Mouse (Mus musculus): Measurements from ENCODE around the gene Immt.
"Not testable (repeated sequence)": the region's sequence is repeated elsewhere in the genome, so short reads cannot be mapped to it uniquely, and the experiment has no call there.

Gene Immt

GRCm38 (mm10) chr6:71830690-71831580 is at the start of gene Immt:
TSS of gene Immt (plus strand) at chr6:71831331.
- peak; percentile 96 for DNase-seq

- DNase-seq, result no peak
Observed at GRCm38 (mm10) chr6:71783165-71783564, 48.0 kb upstream of the Immt start.

DNA sequence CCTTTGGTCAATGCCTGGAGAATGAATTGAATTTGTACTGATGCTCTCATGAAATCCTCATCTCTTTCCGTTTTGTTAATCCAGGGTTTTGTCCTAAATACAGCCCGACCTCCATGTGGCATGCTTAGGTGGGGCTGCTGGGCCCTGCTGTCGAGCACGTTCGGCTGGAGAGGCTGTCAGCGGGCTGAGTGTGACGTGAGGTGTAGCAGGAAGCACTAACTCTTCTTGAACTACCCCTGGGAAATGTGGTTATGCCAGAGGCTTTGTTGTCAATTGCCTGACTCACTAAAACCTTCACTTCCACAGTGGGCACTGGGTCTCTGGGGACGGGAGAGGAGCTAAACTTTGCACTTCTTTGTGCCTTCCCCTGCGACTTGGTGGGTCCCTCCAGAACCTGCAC is 42.8 kb upstream of the Immt start:
- peak; percentile 27 for DNase-seq

DNA sequence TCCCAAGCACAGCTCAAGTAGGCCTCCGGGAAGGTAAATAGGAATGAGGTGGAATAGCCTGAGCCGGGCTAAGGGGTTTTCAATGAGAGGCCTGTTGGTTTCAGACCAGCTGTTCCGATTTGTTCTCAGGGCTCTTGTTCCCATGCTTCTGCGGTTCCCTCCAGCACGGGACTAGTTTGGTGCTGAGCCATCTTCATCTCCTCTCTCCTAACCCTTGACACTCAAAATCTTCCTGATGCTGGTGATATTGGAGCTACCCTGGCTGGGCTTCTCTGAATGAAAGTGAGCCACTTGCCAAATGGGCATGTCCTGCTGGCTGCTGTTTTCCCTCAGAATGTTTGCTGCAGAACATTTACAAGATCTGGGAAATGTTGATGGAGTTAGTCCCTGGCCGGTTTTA is 39.4 kb upstream of the Immt start:
- no peak for DNase-seq

- no peak for DNase-seq
Observed at GRCm38 (mm10) chr6:71799391-71799790, 31.7 kb upstream of the Immt start.

GRCm38 (mm10) chr6:71801011-71801713 is 30.0 kb upstream of the Immt start:
- no peak for DNase-seq

- DNase-seq, result no peak
Observed at GRCm38 (mm10) chr6:71801714-71802094, 29.4 kb upstream of the Immt start.

DNA sequence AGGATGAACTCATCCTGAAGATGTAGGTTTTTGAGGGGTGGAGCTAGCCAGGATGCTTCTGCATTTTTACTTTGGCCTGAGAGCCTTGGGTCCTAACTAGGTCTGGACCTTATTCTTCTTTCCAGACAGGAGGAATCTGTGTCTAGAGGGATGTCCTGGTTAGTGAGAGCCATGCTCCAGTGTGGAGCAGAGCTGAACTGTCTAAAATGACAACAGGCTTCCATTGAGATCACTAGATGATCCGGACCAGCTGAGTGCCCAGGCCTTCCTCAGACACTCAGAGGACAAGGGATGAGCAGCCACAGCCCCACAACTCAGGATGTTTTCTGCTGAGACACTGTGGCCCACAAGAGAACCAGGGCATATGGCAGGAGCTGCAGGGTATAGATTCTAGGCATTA is 27.5 kb upstream of the Immt start:
- no peak for DNase-seq

- DNase-seq, result peak; percentile 76
Observed at GRCm38 (mm10) chr6:71804061-71804829, 26.9 kb upstream of the Immt start.

- no peak for DNase-seq
Observed at GRCm38 (mm10) chr6:71806713-71807112, 24.4 kb upstream of the Immt start.

DNA sequence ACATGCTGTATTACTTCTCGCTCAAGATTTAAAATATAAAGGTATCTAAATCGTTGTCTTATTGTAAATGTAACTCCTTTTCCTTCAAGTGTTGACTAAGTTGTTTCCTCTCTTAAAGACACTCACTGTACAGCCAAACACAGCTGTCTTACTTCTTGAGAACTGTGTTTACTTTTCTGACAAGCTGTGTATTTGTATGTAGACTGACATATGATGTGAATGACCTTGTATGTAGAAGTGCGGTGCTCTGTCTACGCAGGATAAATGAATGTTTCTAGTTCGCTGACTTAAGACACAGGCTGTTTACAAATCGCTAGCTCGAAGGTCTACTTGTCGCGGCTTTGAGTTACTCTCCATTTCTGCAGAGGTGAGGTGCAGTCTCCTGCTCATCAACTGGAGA is 21.2 kb upstream of the Immt start:
- DNase-seq, result no peak

DNA sequence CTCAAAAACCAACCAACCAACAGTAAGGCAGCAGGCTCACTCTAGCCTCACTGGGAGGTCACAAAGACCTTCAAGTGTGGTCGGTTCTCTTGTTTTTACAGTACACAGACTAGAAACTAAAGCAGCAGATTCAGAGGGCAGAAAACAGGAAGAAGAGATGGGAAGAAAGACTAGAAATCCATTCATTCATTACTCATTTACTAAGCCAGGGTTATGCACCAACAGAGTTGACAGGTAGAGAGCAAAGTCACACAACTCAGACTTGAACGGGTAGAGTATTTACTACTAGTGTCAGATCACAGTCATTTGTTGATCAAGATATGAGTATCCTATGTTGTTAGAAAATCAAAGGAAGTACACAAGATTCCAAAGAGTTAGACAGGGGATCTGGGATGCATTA is 18.3 kb upstream of the Immt start:
- no peak for DNase-seq

DNA sequence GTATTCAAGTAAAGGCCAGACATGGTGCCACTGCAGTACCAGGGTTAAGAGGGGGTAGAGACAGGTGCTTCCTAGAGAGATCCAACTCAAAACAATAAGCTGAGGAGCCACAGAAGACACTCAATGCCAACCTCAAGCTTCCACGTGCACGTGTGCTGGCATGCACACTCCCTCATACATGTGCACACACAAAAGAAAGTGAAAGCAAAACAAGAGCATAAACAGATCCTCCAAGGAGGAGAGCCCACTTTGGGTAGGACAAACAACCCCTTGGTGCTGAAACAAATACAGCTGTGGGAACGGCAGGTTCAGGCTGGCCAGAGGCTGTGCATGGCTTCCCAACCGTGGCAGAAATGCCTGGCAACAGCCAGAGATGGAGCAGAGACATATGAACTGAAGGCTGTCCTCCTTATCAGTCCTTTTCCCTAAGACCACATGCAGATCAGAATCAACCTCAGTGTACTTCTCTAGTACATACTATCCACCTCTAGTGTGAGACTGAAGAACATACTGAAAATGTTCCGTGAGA is 11.3 kb upstream of the Immt start:
- DNase-seq, result no peak

GRCm38 (mm10) chr6:71823085-71823484 is 8.0 kb upstream of the Immt start:
- DNase-seq, result no peak

- DNase-seq, result peak; percentile 88
Observed at GRCm38 (mm10) chr6:71823488-71823887, 7.6 kb upstream of the Immt start.

DNA sequence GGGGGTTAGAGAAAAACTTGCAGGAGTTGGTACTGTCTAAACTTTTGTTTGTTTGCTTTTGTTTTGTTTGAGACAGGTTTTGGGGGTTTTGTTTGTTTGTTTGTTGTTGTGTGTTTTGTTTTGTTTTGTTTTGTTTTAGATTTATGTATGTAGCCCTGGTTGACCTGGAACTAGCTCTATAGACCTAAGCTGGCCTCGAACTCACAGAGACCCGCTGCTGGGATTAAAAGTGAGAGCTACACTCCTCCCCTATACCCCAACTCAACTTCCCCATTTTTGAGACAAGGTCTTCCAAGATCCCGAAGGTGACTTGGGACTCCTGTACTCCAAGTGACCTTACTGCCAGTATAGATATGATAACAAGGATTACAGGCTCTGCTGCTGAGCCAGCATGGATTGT is 7.2 kb upstream of the Immt start:
- DNase-seq, result no peak

GRCm38 (mm10) chr6:71826869-71827268 is 4.3 kb upstream of the Immt start, which contains the start of gene Mrpl35:
TSS of gene Mrpl35 (minus strand) at chr6:71826969.
- no peak for DNase-seq

GRCm38 (mm10) chr6:71829768-71830167 is 1.4 kb upstream of the Immt start:
- DNase-seq, result no peak

- DNase-seq, result peak; percentile 94
Observed at GRCm38 (mm10) chr6:71831581-71831960, 440 bp downstream of the Immt start.

DNA sequence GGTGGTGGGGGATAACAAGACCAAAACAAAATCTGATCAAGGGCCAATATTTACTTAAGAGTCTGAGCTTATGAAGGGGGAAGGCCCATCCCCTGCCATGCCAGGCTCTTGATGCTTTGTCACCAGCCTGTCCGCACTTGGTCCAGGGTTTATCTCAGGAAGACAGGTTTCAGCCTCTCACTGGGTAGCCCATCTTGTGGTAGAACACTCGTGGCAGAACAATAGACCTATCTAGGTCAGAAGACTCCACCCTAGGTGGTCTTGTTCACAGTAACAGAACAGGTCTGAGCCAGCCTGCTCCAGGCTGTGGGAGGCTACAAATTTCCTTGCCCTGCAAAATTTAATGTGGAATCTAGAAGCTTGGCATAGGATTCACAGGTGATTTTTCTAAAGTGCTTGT is 5.7 kb downstream of the Immt start:
- no peak for DNase-seq

DNA sequence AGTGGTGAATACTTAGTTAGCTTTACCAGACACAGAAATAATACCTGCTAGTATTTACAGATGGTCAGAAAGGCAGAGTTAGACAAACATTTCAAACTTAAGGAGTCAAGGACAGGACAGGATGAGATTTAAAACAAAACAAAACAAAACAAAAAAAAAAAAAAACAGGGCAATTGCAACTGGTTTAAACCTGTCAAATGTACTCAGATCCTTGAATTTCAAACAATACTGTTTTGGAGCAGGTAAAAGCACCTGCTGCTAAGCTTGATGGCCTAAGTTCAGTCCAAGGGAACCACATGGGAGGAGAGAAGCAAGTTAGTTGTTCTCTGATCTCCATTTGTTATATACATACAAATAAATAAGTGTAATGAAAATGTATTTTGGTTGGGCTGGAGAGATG is 8.7 kb downstream of the Immt start:
- no peak for DNase-seq

- DNase-seq, result no peak
Observed at GRCm38 (mm10) chr6:71840597-71841290, 9.6 kb downstream of the Immt start.

- not testable (repeated sequence) for DNase-seq
Observed at GRCm38 (mm10) chr6:71846906-71847305, 15.8 kb downstream of the Immt start.

Data from thymus, postnatal 14 days (tissue).